Mouse (Mus musculus) adrenal gland, postnatal 25 days (tissue): ENCODE measurements around the gene Gm10300. TPM values are rescaled to one million over a fixed set of nuclear protein-coding genes. Genes with fewer than 3 reads are reported as not detected.

ENCODE experiments used
- DNase-seq: peaks from one replicate; pipeline ENCODE4 v3.0.0; 2021; ENCODE audit warnings: mixed read lengths
- total RNA-seq: library from RNA; stranded (reverse); gene quantifications from 2 replicates; pipeline ENCODE4 v1.2.3, GENCODE M21; 2021

Gm10300 gene
- total RNA-seq, 1 experiment from 2014 or later: 0.61 TPM

DNA sequence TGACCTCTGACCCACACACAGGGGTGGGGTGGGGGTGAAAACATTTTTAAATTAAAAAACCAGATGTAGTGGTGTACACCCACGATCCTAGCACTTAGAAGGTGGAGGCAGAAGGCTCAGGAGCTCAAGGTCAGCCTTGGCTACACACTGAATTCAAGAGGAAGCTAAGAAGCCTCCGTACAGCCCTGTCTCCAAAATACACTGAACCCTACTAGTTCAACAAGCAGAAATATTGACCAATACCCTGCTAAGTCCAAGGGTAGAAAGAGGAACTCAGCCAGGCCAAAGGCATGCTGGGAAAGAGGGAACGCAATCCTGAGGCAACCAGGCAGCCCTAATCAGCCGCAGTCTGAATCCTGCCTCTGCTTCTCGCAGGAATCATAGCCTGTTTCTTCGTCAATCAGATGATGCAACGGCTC lies 3.8 kb downstream of the Gm10300 start:
- no peak for DNase-seq

DNA sequence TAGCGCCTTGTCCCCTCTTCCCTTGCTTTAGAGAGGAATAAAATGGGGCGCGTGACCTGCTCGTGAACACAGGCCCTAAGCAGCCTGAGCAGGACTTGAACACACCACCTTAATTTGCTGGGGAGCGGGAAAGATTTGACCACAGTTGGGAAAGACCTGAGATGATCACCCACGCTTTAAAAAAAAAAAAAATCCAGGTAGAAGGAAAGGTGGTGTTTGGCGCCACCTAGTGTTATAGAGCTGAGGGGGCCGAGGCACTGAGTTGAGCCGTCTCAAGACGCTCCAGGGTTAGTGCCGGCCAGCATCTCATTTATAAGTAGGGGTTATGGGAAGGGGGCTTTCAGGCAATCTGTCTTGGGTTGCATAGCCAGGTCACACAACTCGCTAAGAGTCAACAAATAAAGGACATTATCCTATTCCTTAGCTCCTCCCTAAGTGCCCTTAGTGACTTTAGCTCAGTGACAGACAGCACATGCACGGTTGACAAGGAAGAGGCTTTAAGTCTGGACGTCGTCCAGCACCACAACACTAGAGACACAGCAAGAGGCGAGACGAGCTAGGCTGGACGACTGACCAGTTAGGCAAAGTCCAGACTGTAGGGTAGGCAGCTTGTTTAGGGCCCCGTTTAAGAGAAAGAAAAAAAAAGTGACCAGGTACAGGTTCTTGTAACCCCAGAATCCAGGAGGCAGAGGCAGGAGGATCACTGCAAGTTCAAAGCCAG lies 5.2 kb downstream of the Gm10300 start:
- DNase-seq: peak; percentile 62

- DNase-seq: no peak
Measured at GRCm38 (mm10) chr4:132080492-132080983, 6.0 kb downstream of the Gm10300 start.

DNA sequence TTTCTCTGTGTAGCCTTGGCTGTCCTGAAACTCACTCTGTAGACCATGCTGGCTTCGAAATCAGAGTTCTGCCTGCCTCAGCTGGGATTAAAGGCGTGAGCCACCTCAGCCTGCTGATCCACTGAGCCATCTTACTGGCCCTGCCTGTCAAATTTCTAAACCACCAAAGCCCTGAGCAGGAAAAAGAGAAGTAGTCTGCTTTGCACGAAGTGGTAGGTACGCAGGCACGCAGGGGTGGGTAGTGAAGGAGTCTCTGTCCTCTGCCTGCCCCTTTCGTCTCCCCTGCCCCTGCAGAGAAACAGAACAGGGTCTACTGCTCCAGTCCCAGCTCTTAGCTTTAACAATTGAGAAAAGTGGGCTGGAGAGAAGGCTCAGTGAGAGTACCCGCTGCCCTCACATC lies 10.6 kb downstream of the Gm10300 start:
- no peak for DNase-seq

- peak; percentile 50 for DNase-seq
Measured at GRCm38 (mm10) chr4:132088921-132089320, 14.4 kb downstream of the Gm10300 start.

- no peak for DNase-seq
Measured at GRCm38 (mm10) chr4:132093136-132093535, 18.6 kb downstream of the Gm10300 start.

DNA sequence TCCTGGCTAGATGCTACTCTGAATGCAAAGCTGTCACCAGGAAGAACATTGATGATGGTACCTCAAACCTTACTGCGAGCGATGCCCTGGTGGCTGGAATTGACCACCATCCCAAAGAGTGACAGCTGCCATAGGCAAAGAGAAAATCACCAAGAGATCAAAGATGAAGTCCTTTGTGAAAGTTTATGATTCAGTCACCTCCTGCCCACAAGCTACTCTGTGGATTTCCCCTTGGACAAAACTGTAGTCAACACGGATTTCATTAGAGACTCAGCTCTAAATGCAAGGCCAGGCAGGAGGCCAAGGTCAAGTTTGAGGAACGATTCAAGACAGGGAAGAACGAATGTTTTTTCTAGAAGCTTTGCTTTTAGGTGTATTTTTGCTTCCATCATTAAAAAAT lies 19.4 kb downstream of the Gm10300 start:
- no peak for DNase-seq

- no peak for DNase-seq
Measured at GRCm38 (mm10) chr4:132095043-132095442, 20.5 kb downstream of the Gm10300 start.

GRCm38 (mm10) chr4:132099548-132099947 lies 25.1 kb downstream of the Gm10300 start:
- DNase-seq: no peak

- DNase-seq: no peak
Measured at GRCm38 (mm10) chr4:132101152-132101551, 26.7 kb downstream of the Gm10300 start.

DNA sequence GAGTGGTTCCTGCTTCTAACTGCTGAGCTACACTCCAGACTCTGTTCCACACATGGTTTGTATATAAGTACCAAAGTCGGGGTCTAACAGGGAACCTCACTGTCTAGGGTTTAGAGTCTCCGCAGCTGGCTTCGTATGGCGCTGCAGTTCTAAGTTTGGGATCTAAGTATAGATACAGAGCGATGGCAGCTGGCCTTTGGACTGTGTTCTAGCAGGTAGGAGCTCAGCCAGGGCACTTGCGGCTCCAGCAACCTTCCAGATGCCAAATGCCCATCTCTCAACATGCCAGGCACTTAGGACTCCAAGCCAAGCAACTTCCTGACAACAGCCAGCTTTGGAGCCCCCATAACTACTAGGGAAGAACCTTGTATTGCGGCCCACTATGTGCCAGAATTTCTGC lies 33.7 kb downstream of the Gm10300 start:
- no peak for DNase-seq

- DNase-seq: no peak
Measured at GRCm38 (mm10) chr4:132111227-132111626, 36.7 kb downstream of the Gm10300 start.

GRCm38 (mm10) chr4:132113411-132114095 lies 39.1 kb downstream of the Gm10300 start:
- DNase-seq: no peak

DNA sequence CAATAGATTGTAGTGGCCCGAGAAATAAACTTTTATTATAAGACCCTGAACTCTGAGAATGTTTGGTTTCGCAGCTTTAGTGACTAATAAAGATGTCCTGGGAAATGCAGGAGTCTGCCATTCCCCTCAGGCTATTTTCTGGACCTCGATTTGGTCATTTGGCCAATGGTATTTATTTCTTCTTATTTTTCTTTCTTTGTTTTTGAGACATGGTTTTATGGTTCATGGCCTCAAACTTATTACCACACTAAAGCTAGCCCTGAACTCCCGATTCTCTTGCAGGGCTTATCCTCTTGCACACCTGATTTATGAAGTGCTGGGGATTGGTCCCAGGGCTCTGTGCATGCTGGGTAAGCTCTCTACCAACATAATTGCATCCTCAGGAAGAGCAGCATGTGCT lies 41.8 kb downstream of the Gm10300 start:
- DNase-seq: no peak

DNA sequence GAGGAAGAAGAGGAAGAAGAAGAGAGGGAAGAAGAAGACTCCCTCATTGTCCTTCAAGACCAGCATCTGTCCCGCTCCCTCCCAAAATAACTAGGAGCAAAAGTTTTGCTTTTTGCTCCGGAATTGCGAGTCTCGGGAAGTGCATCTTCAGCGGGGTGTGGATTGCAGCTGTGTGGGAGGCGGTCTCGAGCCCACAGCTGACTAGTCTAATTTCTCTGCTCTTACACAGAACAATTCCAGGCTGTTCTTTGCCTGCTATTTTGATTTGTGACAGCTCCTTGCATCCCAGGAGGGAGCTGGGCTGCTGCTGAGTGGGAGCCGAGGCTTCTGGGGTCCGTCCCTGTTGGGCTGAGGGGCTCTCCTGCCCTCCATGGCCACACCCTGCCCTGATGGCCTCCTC lies 45.1 kb downstream of the Gm10300 start:
- no peak for DNase-seq

DNA sequence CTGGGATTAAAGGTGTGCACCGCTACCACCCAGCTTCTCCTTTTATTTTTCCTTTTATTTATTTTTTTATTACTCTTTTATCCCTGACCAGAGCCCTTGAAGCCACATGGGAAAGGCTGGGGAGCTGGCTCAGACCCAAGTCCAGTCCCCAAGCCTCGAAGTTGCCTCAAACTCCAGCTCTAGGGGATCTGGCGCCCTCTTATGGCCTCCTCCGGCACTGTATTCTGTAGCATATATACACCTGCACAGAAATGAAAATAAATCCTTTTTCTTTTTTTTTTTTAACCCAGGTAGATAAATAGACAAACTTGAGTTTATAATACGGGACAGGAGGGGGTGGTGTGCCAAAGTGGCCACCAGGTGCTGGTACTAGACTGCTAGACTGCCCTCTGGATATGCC lies 47.2 kb downstream of the Gm10300 start:
- DNase-seq: no peak

DNA sequence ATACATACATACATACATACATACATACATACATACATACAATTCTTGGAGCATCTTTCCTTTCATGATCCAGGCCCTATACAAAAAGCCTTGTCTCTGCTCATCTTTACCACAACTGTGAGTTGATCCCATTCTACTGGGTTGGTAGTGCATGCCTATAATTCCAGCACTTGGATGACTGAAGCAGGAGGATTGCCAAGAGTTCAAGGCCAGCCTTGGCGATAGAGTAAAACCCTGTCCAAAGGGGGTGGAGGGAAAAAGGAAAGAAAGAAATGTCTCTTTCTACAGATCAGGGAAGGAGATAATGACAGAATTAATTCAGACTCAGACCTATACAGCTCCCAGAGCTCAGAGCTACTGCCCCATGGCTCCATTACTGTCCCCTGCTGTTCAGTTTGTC lies 48.7 kb downstream of the Gm10300 start:
- DNase-seq: peak; percentile 25

Other genes with a start within 250 kb of the Gm10300 start
- gene Ptpru, start 236.4 kb upstream of the Gm10300 start, total RNA-seq: 44.5 and 46.1 TPM in 2 replicates
- 81.7 and 96.8 TPM in 2 replicates for gene Mecr, start 231.2 kb upstream of the Gm10300 start, total RNA-seq
- 70.9 and 71.7 TPM in 2 replicates for gene Srsf4, start 201.1 kb upstream of the Gm10300 start, total RNA-seq
- gene Tmem200b, start 152.9 kb upstream of the Gm10300 start, total RNA-seq: 4.3 and 7.2 TPM in 2 replicates
- gene Epb41, start 624 bp downstream of the Gm10300 start, total RNA-seq: 65.5 and 70.8 TPM in 2 replicates
- gene Oprd1, start 69.8 kb downstream of the Gm10300 start, total RNA-seq: 1.1 TPM in 2 replicates
- gene Ythdf2, start 137.6 kb downstream of the Gm10300 start, total RNA-seq: 50.8 and 51.0 TPM in 2 replicates
- 20.3 and 21.8 TPM in 2 replicates for gene Gmeb1, start 186.9 kb downstream of the Gm10300 start, total RNA-seq
- gene Taf12, start 199.7 kb downstream of the Gm10300 start, total RNA-seq: 29.1 and 30.4 TPM in 2 replicates
- gene Rab42, start 228.7 kb downstream of the Gm10300 start, total RNA-seq: 1.8 TPM in 1 of 2 replicates, not detected in the other